Mouse (Mus musculus) left cerebral cortex, postnatal 10 days (tissue): ENCODE results near the gene Gpr183. TPM values are rescaled to one million over a fixed set of nuclear protein-coding genes. Genes with fewer than 3 reads are reported as not detected.

Source experiments
- DNase-seq, 2 experiments: peaks; one replicate each; pipeline ENCODE4 v3.0.0; 2021 to 2022; ENCODE audit warnings: low spot score in 2 of 2, mixed read lengths in 1 of 2; ENCODE audit errors: extremely low spot score in 1 of 2
- intact Hi-C: fragments of 180-260 bp; cut with DNase I; formaldehyde crosslinking; loops from one replicate; pipeline ENCODE4 v1.15.1; 2025
- total RNA-seq, 2 experiments: library from RNA; stranded (reverse); gene quantifications; 2 replicates each; pipeline ENCODE4 v1.2.3; 2021

The Gpr183 gene
- total RNA-seq, 2 experiments from 2014 or later: 1.0 to 1.1 TPM

DNA sequence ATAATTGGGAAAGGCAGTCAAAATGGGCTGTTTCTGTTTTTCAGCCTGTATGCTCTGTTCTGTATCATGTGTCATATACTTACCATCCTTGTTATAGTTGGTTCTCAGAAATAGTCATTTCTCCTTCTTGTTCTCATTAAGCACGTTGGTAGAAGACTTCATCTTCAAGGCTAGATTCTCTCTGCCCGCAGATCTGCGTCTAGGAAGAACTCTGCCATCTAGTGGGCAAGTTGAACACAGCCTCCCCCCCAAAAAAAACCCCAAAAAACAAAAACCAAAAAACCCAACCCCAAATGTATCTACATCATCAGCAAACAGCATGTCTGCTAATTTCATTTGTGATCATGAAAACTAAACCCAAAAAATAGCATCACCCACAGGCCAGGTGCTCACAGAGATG lies 45.2 kb downstream of the Gpr183 start:
- intact Hi-C loops: loop anchor here (5.0 kb wide), 1 partner anchor 52 kb away; no protein-coding TSS in a partner anchor
- DNase-seq: no peak

DNA sequence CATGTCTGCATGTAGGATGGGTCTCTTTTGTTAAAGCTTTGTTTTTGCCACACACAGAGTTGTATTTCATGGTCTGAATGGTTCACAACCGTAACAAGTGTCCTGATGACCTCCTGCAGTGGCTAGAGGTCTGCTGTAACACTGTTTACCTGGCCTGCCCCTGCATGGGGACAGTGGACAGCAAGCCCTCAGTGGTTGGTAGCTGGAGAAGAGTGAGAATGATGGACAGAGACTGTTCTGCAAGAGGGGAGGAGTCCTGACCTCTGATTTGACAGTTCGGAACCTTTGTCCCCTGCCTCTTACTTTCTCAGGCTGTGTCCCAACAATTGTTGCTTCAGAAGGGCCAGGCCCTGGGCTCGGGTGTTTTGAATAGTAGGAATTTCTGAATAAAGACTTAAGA lies 46.7 kb downstream of the Gpr183 start:
- intact Hi-C loops: no loop called here
- DNase-seq: no peak

DNA sequence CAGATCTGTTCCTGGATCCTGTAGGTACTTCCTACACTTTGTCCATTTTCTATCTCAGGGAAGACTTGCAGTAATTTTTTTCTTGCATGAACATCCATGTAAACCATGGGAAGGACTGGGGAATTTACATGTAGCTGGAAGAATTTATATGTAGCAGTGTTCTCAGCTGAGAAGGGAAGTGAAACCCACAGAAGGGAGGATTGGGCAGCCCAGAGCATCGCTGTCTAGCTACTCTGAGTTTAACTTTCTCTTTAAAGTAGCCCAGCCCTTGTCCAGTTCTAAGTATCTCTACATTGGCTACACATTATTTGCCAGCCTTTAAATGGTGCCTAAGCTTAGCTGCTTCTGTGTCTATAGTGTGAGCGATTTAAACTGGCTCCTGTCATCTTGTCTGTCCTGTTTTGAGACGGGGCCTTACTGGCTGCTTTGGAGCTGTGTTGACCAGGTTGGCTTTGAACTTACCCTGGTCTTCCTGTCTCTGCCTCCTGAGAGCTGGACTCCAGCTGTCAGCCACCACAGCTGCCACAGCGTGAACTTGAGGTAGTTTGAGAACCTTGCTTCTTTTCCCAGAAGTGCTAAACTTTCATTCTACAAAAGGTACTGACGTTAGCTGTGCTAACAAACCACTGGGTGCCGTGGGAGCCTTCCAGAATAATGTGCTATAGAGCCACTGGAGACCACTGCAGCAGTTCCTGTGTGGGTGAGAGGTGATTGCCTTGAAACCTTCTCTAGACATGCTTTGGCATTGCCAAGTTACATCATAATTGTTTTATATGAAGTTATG lies 48.5 kb downstream of the Gpr183 start:
- intact Hi-C loops: no loop called here
- DNase-seq: no peak

DNA sequence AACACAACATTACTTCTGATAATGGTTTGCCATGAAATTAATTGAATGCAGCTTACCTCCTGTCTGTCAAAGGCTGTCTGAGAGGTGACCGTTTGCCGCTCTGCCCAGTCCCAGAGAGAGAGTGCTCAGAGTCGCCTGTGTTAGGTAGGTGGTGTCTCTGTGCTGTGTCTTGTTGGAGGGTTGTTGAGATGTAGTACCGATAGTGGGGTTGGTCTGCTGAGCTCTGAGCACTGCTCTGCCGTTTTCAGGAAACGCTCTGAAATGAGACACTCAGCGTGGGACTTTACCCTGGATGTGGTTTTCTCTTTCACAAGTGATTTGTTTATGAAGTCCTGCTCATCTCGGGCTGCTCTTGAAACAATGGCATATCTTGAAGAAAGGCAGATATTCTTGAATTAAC lies 49.4 kb downstream of the Gpr183 start, which contains the start of gene Gpr18:
Gene Gpr18, minus strand, starts transcription at position 161 of the 400 bp plus-strand sequence.
- no peak for DNase-seq
- intact Hi-C loops: no loop called here

DNA sequence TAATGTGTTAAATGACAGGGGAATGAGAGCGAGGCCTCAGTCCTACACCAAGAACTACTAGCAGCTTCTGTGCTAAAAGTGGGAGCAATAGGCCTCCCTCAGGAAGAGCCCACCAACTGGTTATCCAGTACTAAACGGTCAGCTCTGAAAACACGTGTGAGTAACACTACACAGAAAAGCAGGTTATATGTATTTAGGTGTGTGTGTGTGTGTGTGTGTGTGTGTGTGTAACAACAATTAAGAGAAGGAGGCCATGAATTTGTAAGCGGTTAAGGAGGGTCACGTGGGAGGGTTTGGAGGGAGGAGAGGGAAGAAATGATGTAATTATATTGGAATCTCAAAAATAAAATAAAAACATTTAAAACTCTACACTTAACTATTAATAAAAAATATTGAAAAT lies 49.9 kb downstream of the Gpr183 start:
- intact Hi-C loops: no loop called here

DNA sequence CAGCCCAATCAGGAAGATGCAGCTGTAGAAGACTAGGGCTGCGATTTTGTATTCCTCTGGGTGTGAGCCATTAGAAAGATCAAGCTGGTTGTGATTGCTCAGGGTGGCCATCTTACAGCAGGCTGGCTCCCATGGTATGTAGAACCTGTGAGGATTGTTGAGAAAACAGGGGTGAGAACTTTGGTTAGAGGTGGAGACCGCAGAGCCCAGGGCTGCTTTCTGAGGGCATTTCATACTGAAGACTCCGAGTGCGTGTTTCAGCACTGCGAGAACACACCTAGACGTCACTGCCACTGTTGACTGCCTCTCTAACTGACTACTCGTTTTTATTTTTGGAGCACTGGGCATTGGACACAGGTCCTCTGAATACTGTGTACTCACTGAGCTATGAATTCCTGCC lies 52.5 kb downstream of the Gpr183 start:
- no peak for DNase-seq
- intact Hi-C loops: no loop called here

More for the DNA sequence above, 49.9 kb downstream of the Gpr183 start:
- no peak for DNase-seq

DNA sequence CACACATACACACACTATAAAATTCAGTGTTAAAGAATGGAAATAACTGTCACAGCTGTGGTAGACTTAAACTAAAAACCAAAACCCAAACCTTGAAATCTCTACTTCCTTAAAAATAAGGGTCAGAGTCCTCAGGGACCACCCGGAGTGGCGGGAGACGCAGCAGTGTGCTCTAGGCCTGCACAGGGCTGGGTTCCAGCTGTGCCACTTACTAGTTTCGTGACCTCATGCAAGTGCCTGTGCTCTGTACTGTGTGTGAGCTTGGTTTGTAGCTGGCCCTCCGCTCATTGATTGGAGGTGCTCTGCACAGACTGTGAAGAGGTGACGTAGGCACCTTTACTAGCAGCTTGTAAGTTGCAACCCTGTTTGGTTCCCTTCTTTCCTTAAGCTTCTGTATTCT lies 55.1 kb downstream of the Gpr183 start:
- intact Hi-C loops: no loop called here
- no peak for DNase-seq

DNA sequence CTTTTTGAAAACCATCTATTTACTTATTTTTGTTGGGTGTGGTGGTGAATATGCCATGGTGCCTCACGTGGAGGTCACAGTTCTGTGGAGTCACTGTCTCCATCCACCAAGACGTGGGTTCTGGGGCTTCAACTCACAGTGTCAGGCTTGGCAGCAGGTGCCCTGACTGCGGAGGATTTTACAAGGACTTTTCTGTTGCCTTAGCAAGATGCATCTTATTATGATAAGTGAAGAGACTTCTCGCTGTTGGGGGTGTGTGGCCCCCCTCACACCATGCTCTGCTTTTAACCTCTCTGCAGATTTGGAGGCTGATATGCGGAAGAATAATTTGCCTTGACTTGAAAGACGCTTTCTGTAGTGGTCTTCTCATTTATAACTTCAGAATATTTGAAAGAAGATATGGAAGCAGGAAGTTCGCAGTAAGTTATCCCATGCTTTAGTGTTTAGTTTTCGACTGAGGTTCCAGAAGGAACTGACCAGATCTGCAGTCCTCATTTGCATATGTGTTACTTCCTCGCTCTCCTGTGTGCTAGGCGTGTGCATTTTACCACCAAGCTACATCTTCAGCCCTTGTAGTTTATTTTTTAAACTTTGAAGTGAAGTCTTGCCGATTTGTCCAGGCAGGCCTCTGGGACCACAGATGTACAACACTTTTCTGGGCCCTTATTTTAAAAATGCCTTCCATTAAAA lies 57.9 kb downstream of the Gpr183 start:
- intact Hi-C loops: no loop called here
- DNase-seq: no peak

DNA sequence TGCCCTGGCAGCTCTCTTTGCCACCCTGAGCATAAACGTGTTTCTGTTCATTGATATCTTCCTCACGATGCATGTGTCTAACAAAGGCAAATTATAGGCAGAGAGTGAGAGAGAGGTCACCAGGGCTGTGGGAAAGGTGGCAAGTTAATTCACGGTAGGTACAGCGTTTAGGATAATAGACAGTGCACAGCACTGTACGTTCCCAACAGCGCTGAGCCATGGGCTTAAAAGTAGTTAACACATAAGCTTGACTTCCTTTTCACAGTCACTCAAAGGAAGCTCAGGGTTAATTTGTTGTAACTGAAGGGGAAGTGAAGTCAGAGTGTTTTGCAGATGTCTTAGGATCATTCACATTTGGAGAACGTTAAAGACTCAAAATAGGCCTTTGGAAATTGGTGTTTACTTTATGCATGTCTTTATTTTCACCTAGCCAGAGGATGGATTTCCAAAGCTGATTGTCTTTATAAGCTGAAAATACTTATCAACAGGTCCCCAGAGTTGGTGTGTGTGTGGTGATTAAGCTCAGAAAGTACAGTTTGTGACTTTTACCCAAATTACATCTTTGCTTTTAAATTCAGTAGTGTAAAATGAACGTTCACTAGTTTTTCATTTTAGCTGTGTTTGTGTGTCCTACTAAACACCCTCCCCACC lies 58.5 kb downstream of the Gpr183 start:
- no peak for DNase-seq
- intact Hi-C loops: no loop called here

DNA sequence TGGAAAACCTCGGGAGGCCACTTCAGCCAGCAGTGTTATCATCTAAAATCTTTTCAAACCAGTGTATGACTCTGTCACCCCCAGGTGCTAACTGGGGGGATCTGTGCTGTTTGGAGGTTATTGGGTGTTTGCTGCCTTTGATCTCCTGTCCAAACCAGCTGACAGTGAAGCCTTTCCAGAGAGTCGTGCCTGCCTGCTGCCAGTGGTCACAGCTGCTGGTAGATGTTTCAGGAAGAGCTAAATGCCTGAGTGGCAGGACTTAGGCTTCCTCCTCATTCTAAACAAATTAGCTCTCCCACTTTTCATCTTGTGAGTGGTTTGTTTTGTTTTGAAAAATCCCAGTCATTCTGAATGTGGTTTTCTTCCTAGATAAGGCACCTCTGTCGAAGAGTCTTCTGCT lies 60.2 kb downstream of the Gpr183 start:
- intact Hi-C loops: no loop called here
- no peak for DNase-seq

DNA sequence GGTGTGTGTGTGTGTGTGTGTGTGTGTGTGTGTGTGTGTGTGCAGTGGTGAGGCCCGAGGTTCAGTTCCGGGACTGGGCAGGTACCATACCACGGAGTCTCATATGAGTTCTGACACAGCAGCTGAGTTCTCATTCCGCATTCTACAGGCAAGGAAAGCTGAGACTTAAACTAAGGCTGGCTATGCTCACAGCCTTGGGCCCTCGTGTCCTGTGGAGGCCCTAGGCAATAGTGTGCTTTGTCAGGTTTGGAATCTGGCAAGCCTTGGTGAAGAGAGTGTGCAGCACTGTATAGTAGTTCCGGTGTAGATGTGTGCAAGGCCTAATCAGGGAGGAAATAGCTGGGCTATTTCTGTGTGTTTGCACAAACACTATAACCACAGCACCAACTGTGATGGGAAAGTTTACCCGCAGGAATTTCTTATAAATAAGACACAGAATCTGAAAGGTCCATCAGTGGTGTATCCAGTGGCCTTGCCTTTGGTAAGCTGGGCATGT lies 61.6 kb downstream of the Gpr183 start:
- intact Hi-C loops: no loop called here
- DNase-seq: no peak

Other genes with a start within 250 kb of the Gpr183 start
- gene Dock9, start 167.4 kb downstream of the Gpr183 start, total RNA-seq: 100 to 1,000 TPM; 181 to 185 TPM
- 10 to 100 TPM; 27.3 to 30.3 TPM for gene Ubac2, start 86.6 kb downstream of the Gpr183 start, total RNA-seq
- not detected for gene Gpr18, start 49.4 kb downstream of the Gpr183 start, total RNA-seq
- under 1 TPM in 1 of 2 experiments, not detected in 1; 0.39 TPM for gene Timm8a2, start 69.5 kb upstream of the Gpr183 start, total RNA-seq
- 10 to 100 TPM; 81.5 to 83.4 TPM for gene Tm9sf2, start 141.8 kb upstream of the Gpr183 start, total RNA-seq
- gene Clybl, start 216.5 kb upstream of the Gpr183 start, total RNA-seq: 10 to 100 TPM; 19.4 to 20.9 TPM